Mouse (Mus musculus) heart, postnatal 4 days (tissue): ENCODE measurements around the gene Gigyf2. TPM values are rescaled to one million over a fixed set of nuclear protein-coding genes. Genes with fewer than 3 reads are reported as not detected.
"Not testable (repeated sequence)": the region's sequence is repeated elsewhere in the genome, so short reads cannot be mapped to it uniquely, and the experiment has no call there.

ENCODE experiments used
- DNase-seq: peaks from one replicate; pipeline ENCODE4 v3.0.0; 2021
- total RNA-seq, 2 experiments: library from RNA; stranded (reverse); gene quantifications; 2 replicates each; pipeline ENCODE4 v1.2.3; 2021

Gigyf2 gene
- total RNA-seq, 2 experiments from 2014 or later = 46.6 to 46.9 TPM

GRCm38 (mm10) chr1:87456425-87456824, 129.6 kb downstream of the Gigyf2 start:
- no peak for DNase-seq

GRCm38 (mm10) chr1:87458045-87458444, 131.2 kb downstream of the Gigyf2 start:
- no peak for DNase-seq

GRCm38 (mm10) chr1:87459856-87460255, 133.1 kb downstream of the Gigyf2 start:
- DNase-seq = not testable (repeated sequence)

- DNase-seq = no peak
Measured at GRCm38 (mm10) chr1:87467469-87467868, 140.7 kb downstream of the Gigyf2 start.

GRCm38 (mm10) chr1:87468321-87468720, 141.5 kb downstream of the Gigyf2 start:
- no peak for DNase-seq

- DNase-seq = not testable (repeated sequence)
Measured at GRCm38 (mm10) chr1:87469971-87470370, 143.2 kb downstream of the Gigyf2 start, which contains the start of gene Snorc. TSS of gene Snorc (plus strand) at chr1:87470271.

GRCm38 (mm10) chr1:87471914-87472313, 145.1 kb downstream of the Gigyf2 start:
- no peak for DNase-seq

GRCm38 (mm10) chr1:87472576-87472975, 145.8 kb downstream of the Gigyf2 start:
- peak; percentile 29 for DNase-seq

GRCm38 (mm10) chr1:87475076-87475895, 148.5 kb downstream of the Gigyf2 start:
- no peak for DNase-seq

GRCm38 (mm10) chr1:87482546-87482945, 155.7 kb downstream of the Gigyf2 start:
- no peak for DNase-seq

- DNase-seq = peak; percentile 16
Measured at GRCm38 (mm10) chr1:87486386-87486785, 159.6 kb downstream of the Gigyf2 start.

GRCm38 (mm10) chr1:87492285-87492684, 165.5 kb downstream of the Gigyf2 start:
- no peak for DNase-seq

- no peak for DNase-seq
Measured at GRCm38 (mm10) chr1:87493542-87493941, 166.7 kb downstream of the Gigyf2 start.

Other genes starting within 250 kb of the Gigyf2 start
- not detected for gene Alppl2, start 237.1 kb upstream of the Gigyf2 start, total RNA-seq
- not detected for gene Alpi, start 225.4 kb upstream of the Gigyf2 start, total RNA-seq
- gene Akp3, start 202.0 kb upstream of the Gigyf2 start, total RNA-seq = not detected
- gene Ecel1, start 170.5 kb upstream of the Gigyf2 start, total RNA-seq = under 1 TPM in 1 of 2 experiments, not detected in 1; 0.18 TPM
- not detected for gene Prss56, start 143.7 kb upstream of the Gigyf2 start, total RNA-seq
- gene Chrnd, start 136.4 kb upstream of the Gigyf2 start, total RNA-seq = not detected
- under 1 TPM; 0.14 TPM for gene Chrng, start 122.3 kb upstream of the Gigyf2 start, total RNA-seq
- 10 to 100 TPM; 71.3 to 72.5 TPM for gene Eif4e2, start 113.1 kb upstream of the Gigyf2 start, total RNA-seq
- 1 to 10 TPM; 2.6 to 3.0 TPM for gene Efhd1, start 62.6 kb upstream of the Gigyf2 start, total RNA-seq
- gene Kcnj13, start 67.7 kb downstream of the Gigyf2 start, total RNA-seq = not detected
- not detected for gene Snorc, start 143.3 kb downstream of the Gigyf2 start, total RNA-seq
- not detected for gene Neu2, start 182.9 kb downstream of the Gigyf2 start, total RNA-seq
- under 1 TPM; 0.29 to 0.41 TPM for gene Ngef, start 246.9 kb downstream of the Gigyf2 start, total RNA-seq